In genomic region chrX:102660712-102661111, GRCm38 (mm10) we compare ENCODE assay signal across 11 mouse cellular contexts. TPM values are rescaled to one million over a fixed set of nuclear protein-coding genes. Genes with fewer than 3 reads are reported as not detected.
A peak's percentile ranks its signal among the peaks of the same experiment; 100 is the strongest.
DNase-seq lines count a peak whose midpoint lies in the region; ATAC-seq and TF ChIP-seq lines count a peak whose summit lies in the region.
"Had no signal": no experiment of that assay in that cellular context is flagged by ENCODE, and none has a peak within 500 bp of the region (broad histone marks: within the 10 kb centered on the region; RNA-seq: fewer than 3 reads in every experiment).

No protein-coding gene starts in this region.

- intact Hi-C loops in left cerebral cortex, postnatal 36 days (cut with DNase I) = no loop called here

- H3K4me1 ChIP-seq in liver, postnatal 0 days (ENCODE audit: insufficient read depth) = no peaks in the 10 kb centered on the region
- no peaks in the 10 kb centered on the region for H3K4me1 ChIP-seq in liver, embryonic 11.5 days (replicated peaks; ENCODE audit: control insufficient read depth, insufficient read depth, low read length)

- H3K9me3 ChIP-seq in liver, postnatal 0 days (ENCODE audit: low read length) = no peaks in the 10 kb centered on the region
- H3K9me3 ChIP-seq in liver, embryonic 11.5 days (ENCODE audit: control insufficient read depth, low read length) = no peaks in the 10 kb centered on the region

- no peak overlapping the region for H3K4me2 ChIP-seq in liver, postnatal 0 days (ENCODE audit: low read depth, low read length)
- H3K4me2 ChIP-seq in liver, embryonic 11.5 days = no peak overlapping the region

- no peak overlapping the region for H3K4me3 ChIP-seq in liver, postnatal 0 days (ENCODE audit: low read depth, low read length)
- no peak overlapping the region for H3K4me3 ChIP-seq in liver, embryonic 11.5 days (ENCODE audit: low read depth, low read length)
- H3K4me3 ChIP-seq: erythroblast, embryonic 14.5 days had no signal

- peak; percentile 54 for TF ChIP-seq CTCF in liver, postnatal 0 days (IDR thresholded peaks at IDR 0.05; ENCODE audit: low read depth)

- DNase-seq in gastrocnemius, adult 18-20 months (ENCODE audit: low spot score) = peak; percentile 62
- no peak for DNase-seq in gastrocnemius, postnatal 4 days (ENCODE audit: low spot score in 2 of 2)
- no peak for DNase-seq in liver, postnatal 0 days
- DNase-seq in liver, embryonic 11.5 days (ENCODE audit: low spot score) = no peak
- DNase-seq in c-Kit-positive CD71-positive TER-119-negative erythroid progenitor cells, embryonic 14.5 days (ENCODE audit: low read depth) = peak; percentile 5
- peak; percentile 34 for DNase-seq in lung, postnatal 14 days
- DNase-seq in urinary bladder, postnatal 10 days (ENCODE audit: low spot score) = no peak
- no peak for DNase-seq in left cerebral cortex, postnatal 36 days (ENCODE audit: low spot score in 2 of 2)

- 20% methylated on average over 3 of the region's 3 CpGs for WGBS in liver, postnatal 0 days (ENCODE audit: insufficient replicate concordance)
- WGBS in liver, embryonic 11.5 days = 17% methylated on average over 3 of the region's 3 CpGs

- no peaks in the 10 kb centered on the region for H3K27me3 ChIP-seq in liver, postnatal 0 days (ENCODE audit: insufficient read depth, low read length)
- H3K27me3 ChIP-seq in liver, embryonic 11.5 days (replicated peaks; ENCODE audit: control insufficient read depth, insufficient read depth, low read length) = no peaks in the 10 kb centered on the region

- no peaks in the 10 kb centered on the region for H3K36me3 ChIP-seq in liver, postnatal 0 days (replicated peaks; ENCODE audit: insufficient read depth, low read length)
- H3K36me3 ChIP-seq in liver, embryonic 11.5 days (ENCODE audit: control insufficient read depth, insufficient read depth, low read length) = no peaks in the 10 kb centered on the region

- H3K9ac ChIP-seq in liver, postnatal 0 days (replicated peaks) = no peak overlapping the region
- no peak overlapping the region for H3K9ac ChIP-seq in liver, embryonic 11.5 days (ENCODE audit: low read depth, low read length)

- no peak for TF ChIP-seq EP300 in liver, postnatal 0 days (IDR thresholded peaks at IDR 0.05; ENCODE audit: low read depth)

- H3K27ac ChIP-seq in liver, postnatal 0 days (ENCODE audit: low read depth) = no peak overlapping the region
- H3K27ac ChIP-seq in liver, embryonic 11.5 days (ENCODE audit: low read depth, low read length) = no peak overlapping the region

- no peak for ATAC-seq in liver, postnatal 0 days
- ATAC-seq in liver, embryonic 11.5 days (replicated peaks; ENCODE audit: low FRiP score) = no peak

RNA-seq across cellular contexts. Expression of gene Phka1, which starts 16.7 kb away (rescaled TPM):
- total RNA-seq in gastrocnemius, adult 18-20 months (2021) = 100 to 1,000 TPM; 496 to 527 TPM
- 10 to 100 TPM; 34.1 to 39.0 TPM for total RNA-seq in gastrocnemius, postnatal 4 days (2021)
- polyA plus RNA-seq in liver, postnatal 0 days (2015; fragmentation: Nextera tagmentation; extraction: Ambion mirVana) = 0.72 and 0.76 TPM in 2 replicates
- polyA plus RNA-seq in liver, embryonic 11.5 days (2014; fragmentation: Nextera tagmentation; extraction: Ambion mirVana) = 3.7 and 3.8 TPM in 2 replicates
- 10 to 100 TPM; 18.0 to 19.2 TPM for total RNA-seq in left cerebral cortex, postnatal 36 days (2021)
- polyA plus RNA-seq: erythroblast, embryonic 14.5 days had no signal

RNA-seq across cellular contexts. Expression of gene Gm3880, which starts 26.1 kb away (rescaled TPM):
- not detected for total RNA-seq in gastrocnemius, adult 18-20 months (2021)
- total RNA-seq in gastrocnemius, postnatal 4 days (2021) = not detected
- polyA plus RNA-seq in liver, postnatal 0 days (2015; fragmentation: Nextera tagmentation; extraction: Ambion mirVana) = not detected in 2 replicates
- polyA plus RNA-seq in liver, embryonic 11.5 days (2014; fragmentation: Nextera tagmentation; extraction: Ambion mirVana) = not detected in 2 replicates
- total RNA-seq in left cerebral cortex, postnatal 36 days (2021) = not detected
- total RNA-seq: layer of hippocampus, postnatal 25 days had no signal
- polyA plus RNA-seq: erythroblast, embryonic 14.5 days; stomach, embryonic 16.5 days had no signal

RNA-seq across cellular contexts. Expression of gene Gm9112, which starts 46.7 kb away (rescaled TPM):
- total RNA-seq in gastrocnemius, adult 18-20 months (2021) = not detected
- total RNA-seq in gastrocnemius, postnatal 4 days (2021) = not detected
- not detected in 2 replicates for polyA plus RNA-seq in liver, postnatal 0 days (2015; fragmentation: Nextera tagmentation; extraction: Ambion mirVana)
- polyA plus RNA-seq in liver, embryonic 11.5 days (2014; fragmentation: Nextera tagmentation; extraction: Ambion mirVana) = not detected in 2 replicates
- total RNA-seq in left cerebral cortex, postnatal 36 days (2021) = not detected
- total RNA-seq: layer of hippocampus, postnatal 25 days had no signal
- polyA plus RNA-seq: erythroblast, embryonic 14.5 days; stomach, embryonic 16.5 days had no signal

RNA-seq across cellular contexts. Expression of gene Dmrtc1b, which starts 47.0 kb away (rescaled TPM):
- not detected for total RNA-seq in gastrocnemius, adult 18-20 months (2021)
- not detected for total RNA-seq in gastrocnemius, postnatal 4 days (2021)
- not detected in 2 replicates for polyA plus RNA-seq in liver, postnatal 0 days (2015; fragmentation: Nextera tagmentation; extraction: Ambion mirVana)
- polyA plus RNA-seq in liver, embryonic 11.5 days (2014; fragmentation: Nextera tagmentation; extraction: Ambion mirVana) = not detected in 2 replicates
- not detected for total RNA-seq in left cerebral cortex, postnatal 36 days (2021)
- total RNA-seq: layer of hippocampus, postnatal 25 days had no signal
- polyA plus RNA-seq: erythroblast, embryonic 14.5 days; stomach, embryonic 16.5 days had no signal

Comparison
In these comparisons a context has a peak if more than half of its experiments do, and no peak if none do; other contexts are left out.
1. DNase-seq: peak in gastrocnemius, adult 18-20 months (single experiment), c-Kit-positive CD71-positive TER-119-negative erythroid progenitor cells, embryonic 14.5 days (single experiment) and lung, postnatal 14 days (single experiment); none in gastrocnemius, postnatal 4 days (0 of 2), liver, postnatal 0 days (single experiment), liver, embryonic 11.5 days (single experiment), urinary bladder, postnatal 10 days (single experiment) and left cerebral cortex, postnatal 36 days (0 of 2).
2. RNA of gene Phka1, which starts 16.7 kb away (total RNA-seq): 496 to 527 TPM in gastrocnemius, adult 18-20 months; 34.1 to 39.0 TPM in gastrocnemius, postnatal 4 days and 18.0 to 19.2 TPM in left cerebral cortex, postnatal 36 days; every median in the first group is over 10 times any median in the second.